Mouse (Mus musculus): ENCODE data around the gene Olfr1130.
"Not testable (repeated sequence)": the region's sequence is repeated elsewhere in the genome, so short reads cannot be mapped to it uniquely, and the experiment has no call there.

Gene Olfr1130

DNA sequence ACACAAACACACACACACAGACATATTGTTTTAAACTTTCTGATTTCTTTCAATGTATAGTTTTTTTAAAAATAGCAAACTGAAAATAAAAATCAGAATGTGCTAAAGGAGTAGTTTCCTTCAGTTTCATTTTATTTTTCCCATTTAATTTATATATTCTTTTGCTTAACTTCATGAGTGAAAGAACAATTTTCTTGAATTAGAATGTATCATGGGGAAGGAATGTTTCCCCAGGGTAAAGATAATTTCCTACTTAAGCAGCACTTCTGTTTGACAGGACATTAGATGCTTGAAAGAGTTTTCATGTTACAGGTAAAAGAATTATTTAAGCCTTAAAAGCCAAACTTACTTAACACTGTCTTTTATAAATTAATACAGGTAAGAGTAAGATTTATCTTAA lies at the start of gene Olfr1130:
Gene Olfr1130, plus strand, starts transcription at position 301 of the 400 bp plus-strand sequence.
- not testable (repeated sequence) for DNase-seq

DNA sequence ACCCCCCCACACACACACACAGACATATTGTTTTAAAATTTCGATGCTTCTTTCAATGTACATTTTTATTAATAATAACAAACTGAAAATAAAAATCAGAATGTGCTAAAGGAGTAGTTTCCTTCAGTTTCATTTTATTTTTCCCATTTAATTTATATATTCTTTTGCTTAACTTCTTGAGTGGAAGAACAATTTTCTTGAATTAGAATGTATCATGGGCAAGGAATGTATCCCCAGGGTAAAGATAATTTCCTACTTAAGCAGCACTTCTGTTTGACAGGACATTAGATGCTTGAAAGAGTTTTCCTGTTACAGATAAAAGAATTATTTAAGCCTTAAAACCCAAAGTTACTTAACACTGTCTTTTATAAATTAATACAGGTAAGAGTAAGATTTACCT lies 32.4 kb upstream of the Olfr1130 start, which contains the start of gene Olfr1129:
Gene Olfr1129, plus strand, starts transcription at position 301 of the 400 bp plus-strand sequence.
- DNase-seq = not testable (repeated sequence)

DNA sequence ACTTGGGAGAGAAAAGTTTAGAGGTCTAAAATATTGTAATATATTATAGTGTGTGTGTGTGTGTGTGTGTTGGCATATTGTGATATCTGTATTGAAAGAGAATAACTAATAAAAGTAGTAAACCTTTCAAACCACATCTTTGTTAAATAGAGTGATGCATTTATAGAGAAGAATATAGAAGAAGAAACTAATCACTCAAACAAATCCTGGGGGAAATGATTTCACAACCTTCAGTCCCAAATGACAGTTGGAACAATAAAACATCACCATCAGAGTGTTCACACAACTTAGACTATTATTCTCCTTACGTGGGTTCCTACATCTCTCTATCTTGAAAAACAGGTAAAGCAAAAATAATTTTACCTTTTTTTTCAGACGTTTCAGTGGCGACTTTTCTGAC lies 20.8 kb downstream of the Olfr1130 start, which contains the start of gene Olfr1131:
Gene Olfr1131, plus strand, starts transcription at position 301 of the 400 bp plus-strand sequence.
- DNase-seq = no peak

DNA sequence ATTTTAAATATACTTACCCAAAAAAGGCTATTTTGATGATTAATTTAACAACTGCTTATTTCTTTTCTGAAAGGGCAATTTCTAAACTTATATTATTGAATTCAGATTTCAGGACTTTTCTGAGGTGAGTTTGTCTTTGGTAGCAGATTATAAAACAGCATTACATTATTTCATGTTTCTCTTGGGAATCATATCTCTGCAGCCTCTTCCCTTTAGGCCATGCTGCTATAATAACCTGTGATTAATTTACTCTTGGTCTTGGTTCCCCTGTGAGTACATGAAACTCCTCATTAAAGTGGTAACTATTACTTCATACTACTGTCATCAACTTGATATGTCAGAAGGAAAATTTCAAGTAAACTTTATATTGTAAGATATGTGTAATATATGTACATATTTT lies 31.4 kb downstream of the Olfr1130 start, which contains the start of gene Olfr1132:
Gene Olfr1132, minus strand, starts transcription at position 101 of the 400 bp plus-strand sequence.
- DNase-seq = no peak

DNA sequence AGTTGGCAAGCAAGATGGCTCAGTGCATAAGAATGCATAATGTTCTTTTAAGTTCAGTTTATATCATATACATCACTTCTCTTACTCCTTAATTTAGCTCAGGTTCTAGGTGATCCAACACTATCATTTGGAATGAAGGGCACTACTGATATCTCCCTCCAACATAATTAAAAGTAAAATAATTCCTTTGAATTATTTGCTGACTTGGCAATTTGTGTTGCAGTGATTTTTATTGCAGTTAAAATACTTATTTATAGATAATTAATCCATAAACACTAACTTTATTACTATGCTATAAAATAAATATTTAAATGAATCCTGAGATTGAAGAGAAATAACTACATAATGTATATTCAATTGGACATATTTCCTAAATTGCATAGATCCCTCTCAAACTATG lies 36.4 kb downstream of the Olfr1130 start:
- no peak for DNase-seq

DNA sequence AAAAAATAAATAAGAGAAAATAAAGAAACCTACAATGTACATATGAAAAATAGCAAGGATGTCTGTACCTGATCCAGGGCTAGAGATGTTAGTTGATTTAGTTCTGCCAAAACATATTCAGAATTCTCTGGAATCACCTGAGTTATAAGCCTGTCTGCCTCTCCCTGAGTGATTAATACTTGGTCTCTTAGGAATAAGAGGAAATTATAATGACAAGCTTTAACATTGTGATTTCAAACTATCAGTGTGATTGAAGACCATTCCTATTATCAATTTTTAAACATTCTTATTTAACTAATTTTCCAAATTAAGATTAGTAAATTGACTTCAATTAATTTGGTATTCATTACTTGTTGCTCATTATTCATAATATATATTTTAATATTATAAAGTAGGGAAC lies 41.3 kb downstream of the Olfr1130 start, which contains the start of gene Olfr1133:
Gene Olfr1133, minus strand, starts transcription at position 101 of the 400 bp plus-strand sequence.
- no peak for DNase-seq

DNA sequence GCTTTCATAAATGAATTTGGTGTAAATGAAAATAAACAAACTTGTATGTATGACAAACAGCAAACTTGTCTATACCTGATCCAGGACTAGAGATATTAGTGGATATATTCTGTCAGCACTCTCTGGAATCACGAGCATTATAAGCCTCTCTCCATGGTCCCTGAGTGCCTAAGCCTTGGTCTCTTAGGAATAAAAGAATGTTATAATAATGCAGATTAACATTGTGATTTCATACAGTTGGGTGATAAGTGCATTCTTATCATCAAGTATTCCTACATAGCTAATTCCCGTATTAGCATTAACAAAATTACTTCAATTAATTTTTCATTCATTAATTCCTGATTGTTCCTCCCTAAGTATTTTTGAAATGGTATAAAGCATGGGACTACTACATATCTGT lies 52.3 kb downstream of the Olfr1130 start, which contains the start of gene Olfr1134:
Gene Olfr1134, minus strand, starts transcription at position 101 of the 400 bp plus-strand sequence.
- no peak for DNase-seq
